In genomic region chr1:153565701-153566100, GRCm38 (mm10) we compare ENCODE assay signal across 23 mouse cellular contexts.
"Had no signal": no experiment of that assay in that cellular context is flagged by ENCODE, and none has a peak within 500 bp of the region (broad histone marks: within the 10 kb centered on the region; RNA-seq: fewer than 3 reads in every experiment).

No protein-coding gene starts in this region.

- DNase-seq: kidney, adult 9 months; kidney, postnatal 14 days; kidney, postnatal 4 days; left cerebral cortex, postnatal 4 days; liver; lung, adult 18-20 months; lung, postnatal 10 days; lung, postnatal 36 days; right cerebral cortex, adult 18-20 months; right cerebral cortex, postnatal 14 days; right cerebral cortex, postnatal 4 days; thymus, adult 2 months; thymus, postnatal 14 days; thymus, postnatal 4 days had no signal

- H3K36me3 ChIP-seq: limb, embryonic 13.5 days; liver, embryonic 12.5 days; liver, embryonic 15.5 days; lung, embryonic 15.5 days; midbrain, embryonic 10.5 days; midbrain, embryonic 13.5 days had no signal

- ATAC-seq: liver, embryonic 12.5 days; midbrain, embryonic 13.5 days; midbrain, embryonic 16.5 days had no signal

- H3K4me3 ChIP-seq: limb, embryonic 13.5 days; liver, embryonic 12.5 days; liver, embryonic 15.5 days; lung, embryonic 15.5 days; midbrain, embryonic 10.5 days; midbrain, embryonic 13.5 days had no signal

- H3K4me2 ChIP-seq: limb, embryonic 13.5 days; liver, embryonic 12.5 days; liver, embryonic 15.5 days; lung, embryonic 15.5 days; midbrain, embryonic 13.5 days had no signal

- H3K27me3 ChIP-seq: limb, embryonic 13.5 days; liver, embryonic 12.5 days; liver, embryonic 15.5 days; lung, embryonic 15.5 days; midbrain, embryonic 13.5 days had no signal

- H3K9ac ChIP-seq: limb, embryonic 13.5 days; liver, embryonic 12.5 days; liver, embryonic 15.5 days; lung, embryonic 15.5 days; midbrain, embryonic 13.5 days had no signal

- H3K27ac ChIP-seq: limb, embryonic 13.5 days; liver, embryonic 12.5 days; liver, embryonic 15.5 days; lung, embryonic 15.5 days; midbrain, embryonic 10.5 days; midbrain, embryonic 13.5 days; stomach, postnatal 0 days had no signal

- H3K9me3 ChIP-seq: limb, embryonic 13.5 days; liver, embryonic 12.5 days; liver, embryonic 15.5 days; lung, embryonic 15.5 days; megakaryocyte, embryonic 14.5 days; midbrain, embryonic 10.5 days; midbrain, embryonic 13.5 days had no signal

- H3K4me1 ChIP-seq: limb, embryonic 13.5 days; liver, embryonic 12.5 days; liver, embryonic 15.5 days; lung, embryonic 15.5 days; midbrain, embryonic 10.5 days; midbrain, embryonic 13.5 days had no signal
